Mouse (Mus musculus): Measurements from ENCODE around the gene Vgll2. TPM values are rescaled to one million over a fixed set of nuclear protein-coding genes. Genes with fewer than 3 reads are reported as not detected.

The Vgll2 gene
- polyA plus RNA-seq, 1 experiment from 2014 or later = 12.0 TPM

Small RNA genes lying within 50 kb of the gene (microRNA-seq; reads per million reads assigned to microRNA genes)
- gene Gm24084 = not detected

Other genes with a start within 250 kb of the Vgll2 start
- gene Ros1, start 172.7 kb downstream of the Vgll2 start, polyA plus RNA-seq (2016; fragmentation: Nextera tagmentation; extraction: Ambion mirVana) = not detected in 2 replicates
- 24.5 and 25.7 TPM in 2 replicates for gene Dcbld1, start 211.1 kb downstream of the Vgll2 start, polyA plus RNA-seq (2016; fragmentation: Nextera tagmentation; extraction: Ambion mirVana)

Measured in embryonic facial prominence, embryonic 12.5 days (tissue).